Mouse (Mus musculus) layer of hippocampus, postnatal 14 days (tissue): Measurements from ENCODE around the gene Gapvd1. TPM values are rescaled to one million over a fixed set of nuclear protein-coding genes. Genes with fewer than 3 reads are reported as not detected.

Source experiments
- DNase-seq, 2 experiments: peaks; one replicate each; pipeline ENCODE4 v3.0.0; 2021 to 2022; ENCODE audit warnings: low spot score in 2 of 2, mixed read lengths in 1 of 2
- total RNA-seq, 2 experiments: library from RNA; stranded (reverse); gene quantifications; 2 replicates each; pipeline ENCODE4 v1.2.3; 2021

Gene Gapvd1
- total RNA-seq, 2 experiments from 2014 or later: 106 to 107 TPM

GRCm38 (mm10) chr2:34727045-34727728 is 27.8 kb downstream of the Gapvd1 start:
- no peak for DNase-seq

GRCm38 (mm10) chr2:34725269-34725668 is 29.8 kb downstream of the Gapvd1 start:
- no peak for DNase-seq

DNA sequence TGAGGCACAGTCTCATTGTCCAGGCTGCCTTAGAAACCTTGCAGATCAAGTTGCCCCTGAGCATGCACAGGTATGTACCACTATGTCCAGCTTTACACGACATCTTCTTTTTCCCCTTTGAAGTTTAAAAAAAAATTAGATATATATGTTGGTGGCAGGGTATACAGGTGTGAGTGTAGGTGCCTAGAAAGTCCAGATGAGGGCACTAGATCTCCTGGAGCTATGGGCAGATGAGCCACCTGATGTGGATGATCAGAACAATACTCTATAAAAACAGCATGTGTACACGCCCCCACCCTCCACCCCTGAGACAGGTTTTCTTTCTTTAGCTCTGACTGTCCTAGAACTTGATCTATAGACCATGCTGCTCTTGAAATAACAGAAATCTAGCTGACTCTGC is 36.8 kb downstream of the Gapvd1 start:
- DNase-seq: no peak

DNA sequence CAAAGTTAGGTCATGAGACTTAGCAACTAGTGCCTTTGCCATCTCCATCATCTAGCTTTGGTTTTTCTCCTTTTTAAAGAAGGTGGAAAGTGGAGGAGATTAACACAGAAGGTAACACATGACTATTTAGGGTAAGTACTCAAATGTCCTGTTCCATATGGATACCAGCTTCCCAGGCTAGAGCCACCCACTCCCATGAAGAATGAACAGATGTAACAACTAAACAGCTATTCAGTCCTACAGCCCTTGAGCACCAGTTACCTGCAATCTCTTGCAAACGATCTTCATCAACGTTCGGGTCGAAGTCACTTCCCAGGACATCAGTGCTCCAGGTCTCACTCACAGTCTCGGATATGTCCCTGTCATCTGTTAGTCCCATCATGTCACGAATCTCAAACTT is 43.1 kb downstream of the Gapvd1 start:
- DNase-seq: no peak

- DNase-seq: no peak
These were observed 46.4 kb downstream of the Gapvd1 start for GRCm38 (mm10) chr2:34708675-34709074.

- DNase-seq: no peak
These were observed 58.4 kb downstream of the Gapvd1 start for GRCm38 (mm10) chr2:34696592-34696991.

GRCm38 (mm10) chr2:34692861-34693260 is 62.2 kb downstream of the Gapvd1 start:
- no peak for DNase-seq

GRCm38 (mm10) chr2:34684076-34684870 is 70.8 kb downstream of the Gapvd1 start:
- DNase-seq: no peak

GRCm38 (mm10) chr2:34677976-34678375 is 77.1 kb downstream of the Gapvd1 start:
- no peak for DNase-seq

- DNase-seq: no peak
These were observed 78.0 kb downstream of the Gapvd1 start for GRCm38 (mm10) chr2:34677061-34677460.

- DNase-seq: no peak
These were observed 81.2 kb downstream of the Gapvd1 start for GRCm38 (mm10) chr2:34673846-34674245.

DNA sequence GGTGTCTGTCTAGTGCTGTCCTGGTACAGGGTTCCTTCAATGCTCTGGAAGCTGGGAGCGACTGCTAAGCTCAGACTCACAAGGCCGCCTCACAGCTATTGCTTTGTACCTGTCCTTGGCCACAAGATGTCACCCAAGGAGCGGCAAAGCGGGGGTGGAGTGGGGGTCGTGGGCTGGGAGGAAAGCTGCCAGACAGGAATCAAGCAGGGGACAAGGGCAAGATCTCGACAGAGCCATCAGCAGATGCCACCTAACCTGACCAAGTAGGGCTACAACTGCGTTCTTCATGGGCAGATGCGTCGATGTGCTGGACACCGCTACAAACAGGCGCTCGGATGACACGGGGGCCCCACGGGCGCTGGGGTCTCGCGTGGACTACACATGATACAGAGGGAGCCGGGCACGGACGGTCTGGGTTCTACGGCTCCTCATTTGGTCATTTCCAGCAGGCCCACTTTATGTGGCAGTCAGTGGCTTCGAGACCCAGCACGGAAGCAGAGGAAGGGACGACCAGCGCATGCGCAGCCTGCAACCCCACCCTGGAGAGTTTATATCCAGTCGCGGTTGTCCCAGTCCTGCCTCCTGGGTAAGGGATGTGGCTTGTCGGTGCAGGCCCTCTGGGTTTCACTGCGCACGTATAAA is 83.5 kb downstream of the Gapvd1 start:
- peak; percentile 19 to 43 for DNase-seq

DNA sequence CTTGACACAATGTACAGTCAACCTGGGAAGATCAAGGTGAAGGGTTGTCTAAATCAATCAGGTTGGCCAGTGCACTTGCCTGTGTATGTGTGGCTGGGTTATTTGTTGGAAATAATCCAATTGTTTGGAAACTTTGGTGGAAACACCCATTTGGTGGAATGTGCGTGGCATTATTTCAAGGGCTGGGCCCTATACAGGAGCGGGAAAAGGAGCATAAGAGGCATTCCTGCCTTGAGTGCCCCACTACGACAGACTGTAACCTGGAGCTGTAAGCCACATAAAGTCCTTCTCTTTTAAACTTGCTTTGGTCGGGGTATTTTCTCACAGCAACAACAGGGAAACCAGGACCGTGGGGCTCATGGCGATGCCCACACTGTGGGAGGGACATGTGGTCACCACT is 84.6 kb downstream of the Gapvd1 start:
- DNase-seq: no peak

DNA sequence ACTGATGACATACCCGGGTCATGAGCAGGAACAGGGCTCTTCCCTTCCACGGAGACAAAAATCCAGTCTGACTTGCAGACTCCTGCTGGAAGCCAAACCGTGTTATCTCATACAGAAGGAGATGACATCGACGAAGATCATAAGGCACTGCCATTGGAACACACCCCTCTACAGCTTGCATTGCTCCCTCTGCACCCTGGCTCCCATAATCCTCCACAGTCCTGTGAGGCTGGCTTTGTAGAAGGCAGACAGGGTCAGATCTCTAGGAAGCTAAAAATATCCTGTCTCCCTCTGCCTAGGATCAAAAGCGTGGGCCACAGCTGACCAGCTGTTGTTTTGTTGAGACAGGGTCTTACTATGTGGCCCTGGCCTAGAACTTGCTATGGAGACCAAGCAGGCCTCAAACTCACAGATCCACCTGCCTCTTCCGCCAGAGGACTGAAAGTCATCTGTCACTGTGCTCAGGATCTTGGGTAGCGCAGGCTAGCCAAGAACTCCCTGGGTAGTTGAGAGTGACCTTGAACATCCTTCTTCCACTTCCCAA is 85.8 kb downstream of the Gapvd1 start:
- no peak for DNase-seq

DNA sequence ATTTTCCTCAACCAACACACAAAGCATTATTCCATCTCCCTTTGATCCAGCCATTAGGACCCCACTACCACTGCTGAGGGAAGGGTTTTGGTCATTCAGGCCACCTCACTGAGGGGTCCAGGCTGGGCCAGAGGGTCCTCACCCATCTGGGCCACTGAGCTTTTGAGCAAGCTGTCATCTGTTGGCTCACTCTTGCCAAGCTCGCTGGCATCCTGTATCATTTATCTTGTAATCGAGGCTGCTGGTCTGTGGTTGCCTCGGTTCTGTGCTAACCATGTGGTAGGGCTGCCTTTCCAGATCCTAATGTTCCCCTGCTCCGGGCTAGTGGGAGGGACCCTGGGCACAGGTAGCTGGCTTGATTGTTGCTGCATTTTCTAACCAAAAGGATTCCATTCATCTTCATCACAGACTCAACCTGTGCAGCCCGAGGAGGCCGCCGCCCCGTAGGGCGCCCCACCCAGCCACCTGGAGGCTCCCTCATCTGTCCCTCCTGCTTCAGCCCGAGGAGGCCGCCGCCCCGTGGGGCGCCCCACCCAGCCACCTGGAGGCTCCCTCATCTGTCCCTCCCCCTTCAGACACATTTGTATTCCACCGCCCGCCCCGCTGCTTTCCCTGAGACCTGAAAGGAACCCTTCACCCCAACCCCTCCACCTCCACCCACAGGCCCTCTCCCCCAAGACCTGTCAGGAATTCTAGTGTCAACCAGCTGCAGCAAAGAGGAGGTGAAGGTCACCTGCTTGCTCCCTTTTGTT is 86.4 kb downstream of the Gapvd1 start:
- peak; percentile 63 to 80 for DNase-seq

GRCm38 (mm10) chr2:34667820-34668219 is 87.2 kb downstream of the Gapvd1 start:
- no peak for DNase-seq

DNA sequence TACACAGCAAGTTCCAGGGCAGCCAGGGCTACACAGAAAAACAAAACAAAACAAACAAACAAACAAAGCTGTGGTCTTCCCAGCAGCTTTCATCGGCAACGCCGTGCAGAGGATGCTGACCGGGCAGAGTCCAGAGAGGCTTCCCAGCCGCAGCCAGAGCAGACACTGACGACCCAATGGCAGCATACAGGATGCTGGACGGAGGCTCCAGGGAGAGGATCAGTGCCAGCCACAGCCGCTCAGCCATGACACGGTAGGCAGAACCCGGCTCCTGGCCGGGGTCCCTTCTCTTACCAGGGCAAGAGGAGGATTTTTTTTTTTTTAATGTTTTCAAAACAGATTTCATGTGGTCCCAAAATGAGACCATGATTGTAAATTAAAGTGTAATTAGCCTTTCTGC is 107.6 kb downstream of the Gapvd1 start:
- DNase-seq: no peak

GRCm38 (mm10) chr2:34646541-34646865 is 108.5 kb downstream of the Gapvd1 start:
- no peak for DNase-seq

GRCm38 (mm10) chr2:34645851-34646540 is 109.0 kb downstream of the Gapvd1 start:
- DNase-seq: peak in 1 of 2 experiments; percentile 36
